ENCODE assay signal across 8 mouse cellular contexts in the genomic region with DNA sequence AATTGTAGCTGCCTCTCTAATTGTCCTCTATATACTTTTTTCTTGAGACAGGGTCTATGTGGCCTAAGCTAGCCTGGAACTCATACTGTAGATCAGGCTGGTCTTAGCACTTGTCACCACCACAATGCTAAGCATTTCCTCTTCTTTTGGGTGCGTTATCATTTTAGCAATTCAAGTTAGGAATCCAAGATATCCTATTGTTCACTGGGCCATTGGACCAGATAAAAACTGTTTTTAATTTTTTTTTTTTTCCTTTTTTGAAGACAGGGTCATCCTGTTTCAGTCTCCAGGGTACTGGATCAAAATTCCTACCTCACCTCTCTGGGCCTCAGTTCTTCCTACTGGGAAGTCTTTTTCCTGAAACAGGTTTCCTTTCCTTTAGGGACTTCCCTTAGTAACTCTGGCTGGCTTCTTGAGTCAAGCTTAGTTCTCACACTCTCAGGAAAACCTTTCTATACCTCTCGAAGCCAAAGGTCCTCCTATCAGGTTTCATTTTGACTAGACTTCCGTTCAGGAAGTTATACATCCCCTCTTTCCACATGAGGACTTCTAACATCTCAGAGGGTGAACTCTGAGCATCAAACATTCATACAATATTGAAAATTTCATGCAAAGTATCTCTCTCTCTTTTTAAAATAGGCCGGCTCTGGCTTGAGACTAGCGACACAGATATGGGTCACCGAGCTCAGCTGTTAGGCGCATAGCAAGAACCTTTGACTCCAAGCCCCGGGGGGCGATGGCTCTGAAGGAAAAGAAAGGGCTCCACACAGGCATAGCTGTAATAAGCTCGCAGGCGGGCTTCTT. TPM values are rescaled to one million over a fixed set of nuclear protein-coding genes. Genes with fewer than 3 reads are reported as not detected.
DNase-seq lines count a peak whose midpoint lies in the region; ATAC-seq and TF ChIP-seq lines count a peak whose summit lies in the region.

No protein-coding gene starts in this region.

- TF ChIP-seq EP300 in heart, postnatal 0 days (IDR thresholded peaks at IDR 0.05; ENCODE audit: low read depth), result no peak

- intact Hi-C loops in left cerebral cortex, adult 2 months (cut with DNase I), result loop anchor here (2.0 kb wide), 1 partner anchor 24 kb away; a partner anchor contains a TSS

- 4% methylated on average over 11 of the region's 11 CpGs for WGBS in heart, postnatal 0 days
- WGBS in midbrain, embryonic 11.5 days, result 6% methylated on average over 11 of the region's 11 CpGs

- H3K4me3 ChIP-seq in left cerebral cortex, adult 2 months, result peak overlapping the region; percentile 75
- peak overlapping the region; percentile 98 for H3K4me3 ChIP-seq in heart, postnatal 0 days (ENCODE audit: low read depth, low read length)
- peak overlapping the region; percentile 64 for H3K4me3 ChIP-seq in midbrain, embryonic 11.5 days (ENCODE audit: low read depth, low read length)

- peak overlapping the region; percentile 64 for H3K4me2 ChIP-seq in heart, postnatal 0 days (ENCODE audit: low read depth, low read length)
- peak overlapping the region; percentile 76 for H3K4me2 ChIP-seq in midbrain, embryonic 11.5 days

- H3K36me3 ChIP-seq in heart, postnatal 0 days (replicated peaks; ENCODE audit: control insufficient read depth, insufficient read depth, low read length), result peaks cover 6% of the 10 kb centered on the region; the same call in 1 of the 2 replicates
- H3K36me3 ChIP-seq in midbrain, embryonic 11.5 days (ENCODE audit: control insufficient read depth, insufficient read depth, low read length), result no peaks in the 10 kb centered on the region

- no peak for ATAC-seq in heart, postnatal 0 days (ENCODE audit: insufficient read depth, low read depth)
- no peak for ATAC-seq in midbrain, embryonic 11.5 days (ENCODE audit: low FRiP score)

- DNase-seq in left cerebral cortex, adult 2 months (ENCODE audit: extremely low spot score in 1 of 2, low spot score in 2 of 2), result no peak
- DNase-seq in left cerebral cortex, adult 18-20 months (ENCODE audit: low spot score in 2 of 2), result no peak
- DNase-seq in adipocyte (ENCODE audit: low spot score), result peak; percentile 34
- DNase-seq in heart, postnatal 0 days (ENCODE audit: low spot score), result no peak
- no peak for DNase-seq in midbrain, embryonic 11.5 days (ENCODE audit: low spot score, missing footprints)
- no peak for DNase-seq in natural killer cell, adult 2 months (ENCODE audit: low spot score in 2 of 2)
- DNase-seq in frontal cortex, postnatal 10 days (ENCODE audit: low spot score in 2 of 2), result no peak
- DNase-seq in urinary bladder, adult 18-20 months (ENCODE audit: low spot score in 2 of 2), result no peak

- H3K9me3 ChIP-seq in heart, postnatal 0 days (replicated peaks; ENCODE audit: control insufficient read depth, low read length), result no peaks in the 10 kb centered on the region
- H3K9me3 ChIP-seq in midbrain, embryonic 11.5 days (ENCODE audit: control insufficient read depth, low read length), result no peaks in the 10 kb centered on the region

- H3K27ac ChIP-seq in left cerebral cortex, adult 2 months, result peak overlapping the region; percentile 98
- peak overlapping the region; percentile 98 for H3K27ac ChIP-seq in heart, postnatal 0 days (ENCODE audit: low read depth)
- H3K27ac ChIP-seq in midbrain, embryonic 11.5 days (ENCODE audit: low read depth, low read length), result peak overlapping the region; percentile 72

- no peaks in the 10 kb centered on the region for H3K27me3 ChIP-seq in heart, postnatal 0 days (ENCODE audit: control insufficient read depth, insufficient read depth, low read length)
- H3K27me3 ChIP-seq in midbrain, embryonic 11.5 days (ENCODE audit: control insufficient read depth, insufficient read depth, low read length), result no peaks in the 10 kb centered on the region

- TF ChIP-seq CTCF in left cerebral cortex, adult 2 months (IDR thresholded peaks at IDR 0.05), result no peak
- no peak for TF ChIP-seq CTCF in heart, postnatal 0 days (IDR thresholded peaks at IDR 0.05; ENCODE audit: low read depth)

- H3K9ac ChIP-seq in heart, postnatal 0 days (replicated peaks; ENCODE audit: low read depth, low read length), result peak overlapping the region; percentile 78
- peak overlapping the region; percentile 74 for H3K9ac ChIP-seq in midbrain, embryonic 11.5 days (ENCODE audit: low read length)

- peaks cover 7% of the 10 kb centered on the region for H3K4me1 ChIP-seq in heart, postnatal 0 days (ENCODE audit: control insufficient read depth, insufficient read depth)
- H3K4me1 ChIP-seq in midbrain, embryonic 11.5 days (ENCODE audit: control insufficient read depth, insufficient read depth, low read length), result peaks cover 11% of the 10 kb centered on the region

RNA-seq across cellular contexts. Expression of a gene that starts 0.6 kb away (rescaled TPM):
- 10 to 100 TPM; 49.3 to 54.6 TPM for total RNA-seq in left cerebral cortex, adult 2 months (2021)
- 10 to 100 TPM; 44.8 to 51.3 TPM for total RNA-seq in left cerebral cortex, adult 18-20 months (2021)
- 16.3 and 21.9 TPM in 2 replicates for total RNA-seq in heart, postnatal 0 days (2014; rRNA removed; ENCODE audit: low replicate concordance)
- 30.9 and 33.8 TPM in 2 replicates for polyA plus RNA-seq in heart, postnatal 0 days (2015; fragmentation: Nextera tagmentation; extraction: Ambion mirVana)
- 85.4 and 92.0 TPM in 2 replicates for polyA plus RNA-seq in midbrain, embryonic 11.5 days (2014; fragmentation: Nextera tagmentation; extraction: Ambion mirVana)

RNA-seq across cellular contexts. Expression of a gene that starts 0.9 kb away (rescaled TPM):
- total RNA-seq in left cerebral cortex, adult 2 months (2021), result 10 to 100 TPM; 65.7 to 66.6 TPM
- 10 to 100 TPM; 60.5 to 64.1 TPM for total RNA-seq in left cerebral cortex, adult 18-20 months (2021)
- total RNA-seq in heart, postnatal 0 days (2014; rRNA removed; ENCODE audit: low replicate concordance), result 33.6 and 49.2 TPM in 2 replicates
- 35.3 and 36.8 TPM in 2 replicates for polyA plus RNA-seq in heart, postnatal 0 days (2015; fragmentation: Nextera tagmentation; extraction: Ambion mirVana)
- polyA plus RNA-seq in midbrain, embryonic 11.5 days (2014; fragmentation: Nextera tagmentation; extraction: Ambion mirVana), result 80.1 and 85.4 TPM in 2 replicates

RNA-seq across cellular contexts. Expression of a gene that starts 23.0 kb away (rescaled TPM):
- total RNA-seq in left cerebral cortex, adult 2 months (2021), result 10 to 100 TPM; 79.8 to 85.0 TPM
- total RNA-seq in left cerebral cortex, adult 18-20 months (2021), result 10 to 100 TPM; 66.1 to 75.6 TPM
- total RNA-seq in heart, postnatal 0 days (2014; rRNA removed; ENCODE audit: low replicate concordance), result 32.5 and 44.7 TPM in 2 replicates
- polyA plus RNA-seq in heart, postnatal 0 days (2015; fragmentation: Nextera tagmentation; extraction: Ambion mirVana), result 29.0 and 31.6 TPM in 2 replicates
- 65.5 and 74.8 TPM in 2 replicates for polyA plus RNA-seq in midbrain, embryonic 11.5 days (2014; fragmentation: Nextera tagmentation; extraction: Ambion mirVana)
